Mouse (Mus musculus): ENCODE measurements at regions not wholly inside any gene's neighbourhood (a gene's known extent, or its start where the extent isn't known, plus 50 kb on each side); places are given as distances from the start of the nearest gene placed in this dataset.

DNA sequence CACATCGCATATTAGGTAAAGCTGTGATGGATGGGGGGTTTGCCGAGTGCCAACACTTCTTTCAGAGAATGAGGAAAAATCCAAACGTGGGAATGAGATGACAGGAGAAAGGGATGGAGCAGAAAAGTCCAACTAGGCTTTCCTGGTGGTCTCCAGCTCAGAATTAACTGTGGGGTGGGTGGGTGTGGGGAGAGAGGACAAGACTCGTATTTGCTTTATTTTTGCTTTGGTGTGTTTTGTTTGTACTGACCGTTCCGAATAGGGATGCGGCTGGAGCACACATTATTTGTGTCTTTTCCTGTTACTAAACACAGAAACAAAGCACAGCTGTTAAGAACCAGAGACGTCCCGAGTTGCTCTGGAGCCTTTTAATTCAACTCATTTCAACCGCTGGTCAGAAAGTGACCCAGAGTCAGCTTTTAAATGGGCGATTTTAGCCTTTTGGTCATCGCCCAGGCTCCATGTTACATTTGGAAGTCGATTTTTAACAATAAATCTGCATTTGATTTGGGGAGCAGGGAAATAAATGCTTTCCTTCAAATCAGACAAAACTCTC, 136.7 kb downstream of the Gm10295 start:
- no peak for DNase-seq (ENCODE audit: low spot score in 2 of 2)

DNA sequence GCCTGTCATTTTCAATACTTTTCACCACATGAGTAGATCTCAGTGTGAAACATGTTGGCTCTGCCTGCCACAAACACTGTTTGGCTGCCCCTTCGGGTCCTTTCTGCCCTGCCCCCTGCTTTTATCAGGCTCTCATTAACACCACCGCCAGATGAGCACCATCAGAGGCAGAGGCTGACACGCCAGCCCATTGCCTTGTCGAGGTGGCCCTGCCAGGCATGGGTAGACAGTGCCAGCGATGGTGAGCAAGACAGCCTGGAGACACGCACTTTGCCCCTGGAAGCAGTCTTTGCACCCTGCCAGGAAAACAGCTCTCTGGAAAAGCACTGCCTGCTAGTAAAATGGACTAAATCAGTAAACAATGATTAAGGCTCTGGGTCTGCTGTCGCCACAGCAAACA, 158.2 kb downstream of the Gm10295 start:
- DNase-seq (ENCODE audit: low spot score in 2 of 2) = no peak

DNA sequence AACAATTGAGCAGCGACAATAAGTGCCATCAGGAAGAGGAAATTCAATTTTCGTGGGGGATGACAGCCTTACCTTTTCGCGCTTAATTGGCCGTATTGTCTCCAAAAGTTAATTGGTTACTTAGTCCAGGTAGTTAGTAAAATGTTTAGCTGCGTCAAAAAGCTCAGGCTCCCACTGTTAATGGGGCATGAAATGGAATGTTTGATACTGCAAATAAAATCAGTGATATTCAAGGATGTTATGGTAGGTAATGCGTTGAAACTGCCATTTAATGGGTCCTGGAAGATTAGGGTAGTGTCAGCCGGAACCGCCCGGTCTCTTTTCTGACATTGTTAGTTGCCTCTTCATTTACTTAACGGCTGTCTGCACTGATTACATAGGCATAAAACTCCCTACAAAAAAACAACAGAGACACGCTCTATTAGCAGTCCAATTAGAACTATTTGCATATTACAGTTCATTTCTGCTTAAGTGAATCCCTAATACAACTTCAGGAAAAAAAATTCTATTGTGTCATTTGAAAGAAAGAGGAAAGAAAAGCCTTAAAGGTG, 161.0 kb downstream of the Gm10295 start:
- no peak for DNase-seq (ENCODE audit: low spot score in 2 of 2)

DNA sequence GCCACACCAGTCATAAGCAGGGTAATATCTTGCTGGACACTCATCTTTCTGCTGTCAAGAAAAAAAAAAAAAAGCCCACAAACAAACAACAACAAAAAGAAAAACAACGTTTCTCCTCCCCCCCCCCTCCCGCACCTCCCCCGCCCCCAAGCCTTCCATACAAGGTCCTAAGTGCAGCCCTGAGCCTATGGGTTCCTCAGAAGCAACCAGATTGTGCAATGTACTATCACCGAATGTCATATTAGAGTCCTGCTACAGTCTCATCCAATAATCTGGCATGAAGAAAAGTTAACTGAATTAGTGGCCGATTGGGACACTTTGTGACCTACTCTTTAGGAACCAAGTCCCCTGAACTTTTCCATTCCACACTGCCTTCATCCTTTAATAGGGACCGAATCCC, 161.5 kb downstream of the Gm10295 start:
- no peak for DNase-seq (ENCODE audit: low spot score in 2 of 2)

DNA sequence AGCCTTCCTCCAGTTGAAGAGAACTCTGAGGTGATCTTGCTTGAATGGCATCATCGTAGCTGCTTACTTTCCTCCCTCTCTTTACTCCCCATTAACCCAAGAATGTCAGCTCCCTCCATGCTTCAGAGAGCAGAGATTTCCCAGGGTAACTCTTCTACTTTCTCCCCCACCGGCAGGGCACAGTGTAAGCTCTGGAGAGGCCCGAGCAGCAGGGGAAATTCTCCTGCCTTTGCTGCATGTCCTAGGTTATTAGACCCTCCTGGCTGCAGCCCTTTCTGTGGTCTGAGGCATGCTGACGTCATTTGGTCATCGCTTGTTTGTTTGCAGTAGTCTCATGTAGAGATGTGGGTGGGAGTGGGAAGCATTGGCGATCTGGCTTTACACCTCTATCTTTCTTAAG, 163.2 kb downstream of the Gm10295 start:
- no peak for DNase-seq (ENCODE audit: low spot score in 2 of 2)

DNA sequence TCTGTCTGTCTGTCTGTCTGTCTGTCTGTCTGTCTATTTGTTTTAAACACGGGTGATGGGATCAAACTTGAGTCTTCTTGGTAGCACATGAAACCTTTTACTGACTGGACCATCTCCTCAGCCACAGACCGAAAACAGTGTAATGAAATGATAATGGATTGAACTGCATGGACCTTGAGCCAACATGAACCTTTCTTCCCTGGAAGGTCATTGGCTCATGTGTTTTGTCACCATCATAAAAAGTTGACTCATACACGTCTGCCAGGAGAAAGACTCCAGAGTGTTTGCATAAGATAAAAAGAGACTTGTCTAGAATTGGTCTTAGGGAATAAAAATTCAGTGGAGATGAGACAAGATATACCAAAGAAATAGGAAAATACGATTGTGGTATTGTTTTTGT, 176.4 kb downstream of the Gm10295 start:
- no peak for DNase-seq (ENCODE audit: low spot score in 2 of 2)

DNA sequence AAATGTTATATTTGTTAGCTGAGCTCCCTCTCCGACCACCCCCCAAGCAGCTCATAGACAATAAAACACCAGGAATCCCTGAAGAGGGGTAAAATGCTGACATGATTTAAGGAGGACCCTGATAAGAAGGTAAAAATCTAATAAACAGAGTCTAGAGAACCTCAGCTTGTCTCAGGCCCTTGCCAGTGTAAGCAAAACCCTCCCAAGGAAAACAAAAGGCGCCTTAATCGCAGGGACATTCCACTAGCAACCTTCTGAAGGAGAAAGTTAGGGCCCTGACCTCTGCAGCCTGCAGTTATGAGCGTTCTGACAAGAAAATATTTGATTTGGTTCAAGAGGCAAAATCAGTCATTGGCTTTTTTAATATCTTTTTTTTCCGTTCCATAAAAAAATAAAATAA, 212.2 kb downstream of the Gm10295 start:
- no peak for DNase-seq (ENCODE audit: low spot score in 2 of 2)

DNA sequence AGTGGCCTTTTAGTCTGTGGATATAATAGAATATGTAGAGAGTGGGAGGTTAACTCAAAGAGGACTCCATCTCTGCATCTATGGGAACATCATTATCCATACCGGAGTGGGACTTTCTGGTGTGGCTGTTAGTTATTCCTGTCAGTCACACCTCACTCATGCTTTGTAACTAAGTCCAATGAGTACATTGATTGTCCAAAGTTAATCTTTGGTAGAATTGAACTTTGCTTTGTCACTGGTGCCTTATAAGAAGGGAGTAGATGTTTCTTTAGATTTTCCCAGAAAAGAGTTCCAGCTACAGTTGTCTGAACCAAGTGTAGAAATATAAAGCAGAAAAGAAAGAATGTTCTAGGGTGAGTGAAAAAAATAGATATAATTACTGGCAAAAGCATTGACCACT, 221.3 kb downstream of the Gm10295 start:
- no peak for DNase-seq (ENCODE audit: low spot score in 2 of 2)

DNA sequence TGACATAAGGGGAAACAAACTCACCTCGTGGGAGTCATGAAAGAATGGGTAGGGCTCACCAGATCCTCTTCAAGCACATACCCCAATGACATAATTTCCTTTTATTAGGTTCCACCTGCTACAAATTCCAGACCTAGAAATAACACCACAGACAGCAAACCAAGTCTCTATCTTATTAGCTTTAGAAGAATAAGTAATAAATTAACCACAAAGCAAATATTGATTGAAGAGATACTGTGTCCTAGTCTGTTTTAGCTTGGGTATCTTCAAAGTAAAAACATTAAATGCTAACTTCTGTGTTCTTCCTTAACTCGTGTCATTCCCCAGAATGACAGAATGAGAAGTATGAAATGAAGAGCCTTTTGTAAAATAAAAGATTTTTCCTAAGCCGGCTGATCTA, 222.4 kb downstream of the Gm10295 start:
- DNase-seq (ENCODE audit: low spot score in 2 of 2) = no peak

DNA sequence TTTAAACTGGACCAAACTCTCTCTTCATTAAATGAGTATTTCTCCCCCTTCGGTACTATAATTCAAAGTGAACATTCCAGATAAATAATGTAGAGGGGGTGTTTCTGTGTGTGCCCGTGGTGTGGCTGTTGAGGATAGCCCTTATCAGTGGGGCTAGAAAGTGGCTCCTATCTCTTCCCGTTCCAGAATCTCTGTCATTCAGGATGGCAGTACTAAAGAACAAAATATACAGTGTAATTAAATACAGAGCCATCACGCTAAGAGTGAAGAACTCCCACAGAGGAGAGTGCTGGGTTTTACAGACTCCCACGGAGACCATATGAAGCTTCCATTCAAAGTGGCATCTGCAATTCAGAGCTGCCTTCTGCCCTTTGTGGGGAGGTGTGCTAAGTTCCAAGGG, 229.8 kb downstream of the Gm10295 start:
- no peak for DNase-seq (ENCODE audit: low spot score in 2 of 2)

DNA sequence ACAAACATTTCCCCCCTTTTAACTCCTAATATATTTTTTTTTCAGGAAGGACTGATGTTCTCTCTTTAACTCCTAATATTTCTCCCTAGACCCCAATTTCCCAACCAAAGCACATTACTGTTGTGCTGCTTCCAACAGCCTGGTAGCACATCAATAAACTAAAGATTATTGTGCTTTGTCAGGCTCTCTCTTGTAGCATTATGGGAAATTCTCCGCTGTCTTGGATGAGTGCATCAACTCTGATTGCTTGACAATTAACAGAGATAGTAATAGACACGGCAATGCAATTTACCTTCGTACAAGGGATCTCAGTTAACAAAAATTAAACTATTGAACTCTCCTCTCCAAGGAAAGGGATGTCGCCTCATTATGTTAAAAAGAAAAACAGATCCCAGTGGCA, 230.3 kb downstream of the Gm10295 start:
- DNase-seq (ENCODE audit: low spot score in 2 of 2) = no peak

DNA sequence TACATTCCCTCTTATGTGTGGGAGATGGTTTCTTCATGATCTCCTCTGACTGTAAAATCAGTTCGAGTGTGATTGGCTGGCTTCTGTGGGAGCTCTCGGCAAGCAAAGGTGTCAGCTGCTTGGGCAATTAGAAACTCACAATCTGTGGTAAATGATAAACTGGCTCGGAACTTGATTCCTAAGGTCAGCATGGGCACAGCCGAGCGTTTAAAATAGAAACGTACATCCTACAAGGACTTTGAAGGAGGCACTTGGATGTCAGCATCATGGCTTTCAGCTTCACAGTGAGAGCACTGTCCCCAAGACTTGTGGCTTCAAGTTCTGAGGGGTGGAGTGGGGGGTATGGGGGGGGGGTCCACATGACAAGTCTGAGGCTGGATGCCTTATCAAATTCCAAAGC, 231.3 kb downstream of the Gm10295 start:
- no peak for DNase-seq (ENCODE audit: low spot score in 2 of 2)

DNA sequence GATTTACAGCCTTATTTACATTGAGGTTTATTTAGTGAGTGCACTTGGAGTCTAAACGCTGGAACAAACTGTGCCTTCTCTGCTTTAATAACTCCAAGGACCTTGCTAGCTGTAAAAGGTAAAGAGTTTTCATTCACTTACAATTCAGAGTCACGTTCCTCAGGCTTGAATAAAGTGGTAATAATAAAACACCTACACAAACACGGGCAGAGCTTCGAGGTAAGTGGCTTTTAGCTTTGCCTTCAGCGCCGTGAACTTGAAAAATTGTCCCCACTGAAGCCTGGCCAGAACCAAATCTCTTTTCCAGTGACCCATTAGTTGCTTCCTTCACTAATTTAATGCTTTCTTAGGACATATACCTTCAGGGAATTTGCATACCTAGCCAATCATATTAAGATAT, 244.2 kb downstream of the Gm10295 start:
- no peak for DNase-seq (ENCODE audit: low spot score in 2 of 2)

DNA sequence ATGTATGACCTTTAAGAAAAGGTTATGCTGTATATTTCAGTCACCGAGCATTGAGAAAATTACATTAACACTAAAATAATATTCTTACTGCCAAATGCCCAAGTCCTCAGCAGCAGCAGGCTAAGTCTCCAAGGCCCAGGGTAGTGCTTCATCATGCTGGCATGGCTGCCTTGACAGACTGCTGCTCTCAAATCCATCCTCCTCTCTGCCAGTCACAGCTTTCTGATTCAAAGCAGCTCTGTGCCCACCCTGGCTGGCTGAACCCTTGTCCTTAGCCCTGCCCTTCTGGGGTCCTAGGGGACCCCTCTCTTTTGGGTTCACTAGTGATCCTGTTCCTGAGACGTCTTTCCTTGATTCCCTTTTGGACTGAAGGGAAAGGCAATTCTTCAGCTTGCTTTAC, 251.0 kb downstream of the Gm10295 start:
- no peak for DNase-seq (ENCODE audit: low spot score in 2 of 2)

DNA sequence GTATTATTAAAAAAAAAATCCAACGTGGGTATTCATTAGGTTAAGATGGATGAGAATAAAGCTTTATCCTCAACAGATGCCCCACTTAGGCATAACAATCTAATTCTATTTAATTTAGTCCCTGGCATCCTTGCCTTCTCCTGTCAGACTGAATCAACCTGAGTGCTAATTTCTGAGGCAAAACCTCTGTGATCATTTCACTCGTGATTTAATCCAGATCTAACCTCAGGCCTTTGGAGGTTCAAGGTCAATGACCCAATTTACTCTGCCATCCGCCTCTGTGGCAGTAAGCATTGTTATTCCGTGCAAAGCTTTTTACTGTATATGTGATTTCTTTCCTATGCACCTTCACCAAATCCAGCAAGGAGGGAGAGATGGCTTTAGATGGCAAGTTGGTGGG, 253.0 kb downstream of the Gm10295 start:
- DNase-seq (ENCODE audit: low spot score in 2 of 2) = no peak

DNA sequence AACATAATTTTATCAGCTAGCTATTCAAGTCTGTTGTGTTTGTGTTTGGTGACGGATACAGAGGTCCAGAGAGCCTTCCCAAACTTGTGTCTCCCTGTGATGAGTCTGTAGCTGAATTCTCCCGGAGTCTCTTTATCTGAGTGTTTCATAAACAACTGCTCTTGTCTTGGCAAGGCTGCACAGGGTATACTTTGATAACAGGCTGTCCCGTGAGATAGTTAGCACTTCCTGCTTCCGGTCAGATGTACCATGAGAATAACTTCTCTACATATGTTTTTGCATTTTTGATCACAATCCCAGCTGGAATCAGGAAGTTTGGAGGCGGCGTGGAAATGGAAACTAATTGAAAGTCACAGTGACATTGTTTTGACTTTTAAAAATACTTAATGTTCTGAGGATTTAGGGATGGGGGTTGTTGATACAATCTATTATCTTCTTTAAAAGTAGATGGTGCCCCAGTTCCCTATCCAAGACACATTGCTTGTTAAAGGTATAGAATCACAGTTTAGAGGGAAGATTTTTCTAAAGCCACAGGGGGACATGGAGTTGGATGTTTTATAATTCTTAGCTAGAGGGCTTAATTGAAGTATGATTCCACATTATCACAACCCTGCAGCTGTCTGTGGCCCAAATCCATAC, 257.9 kb downstream of the Gm10295 start:
- no peak for DNase-seq (ENCODE audit: low spot score in 2 of 2)

DNA sequence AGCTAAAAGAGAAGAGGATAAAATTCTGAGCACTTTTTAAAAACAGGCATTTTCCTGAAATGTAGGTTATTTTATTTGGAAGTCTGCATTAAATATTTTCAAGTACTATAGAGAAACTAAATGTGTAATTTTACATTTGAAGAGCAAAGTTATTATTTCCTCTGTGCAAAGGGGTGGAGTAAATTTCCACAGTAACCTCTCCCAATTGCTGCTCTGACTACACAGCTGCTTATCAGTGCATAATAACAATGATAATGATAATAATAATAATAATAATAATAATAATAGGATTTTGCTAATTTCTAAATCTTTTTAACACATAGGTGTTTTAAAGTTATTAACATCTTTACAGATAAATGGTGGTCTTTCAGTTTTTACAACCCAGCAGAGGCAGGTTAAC, 258.5 kb downstream of the Gm10295 start:
- no peak for DNase-seq (ENCODE audit: low spot score in 2 of 2)

DNA sequence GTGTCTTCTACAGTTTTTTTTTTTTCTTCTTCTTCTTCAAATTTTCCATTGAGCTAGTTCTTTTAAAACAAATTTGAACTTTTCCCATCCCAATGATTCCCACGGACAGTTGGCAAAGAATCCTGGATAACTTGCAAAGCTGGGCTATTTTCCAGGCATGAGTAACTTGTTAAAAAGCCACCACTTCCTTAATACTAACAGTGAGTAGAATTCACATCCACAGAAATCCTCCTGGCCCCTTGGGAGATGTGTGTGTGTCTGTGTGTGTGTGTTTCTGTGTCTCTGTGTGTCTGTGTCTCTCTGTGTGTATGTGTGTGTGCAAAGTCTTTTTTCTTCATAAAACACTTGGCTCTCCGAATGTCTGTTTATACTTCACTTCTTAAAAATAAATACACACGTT, 259.0 kb downstream of the Gm10295 start:
- no peak for DNase-seq (ENCODE audit: low spot score in 2 of 2)

DNA sequence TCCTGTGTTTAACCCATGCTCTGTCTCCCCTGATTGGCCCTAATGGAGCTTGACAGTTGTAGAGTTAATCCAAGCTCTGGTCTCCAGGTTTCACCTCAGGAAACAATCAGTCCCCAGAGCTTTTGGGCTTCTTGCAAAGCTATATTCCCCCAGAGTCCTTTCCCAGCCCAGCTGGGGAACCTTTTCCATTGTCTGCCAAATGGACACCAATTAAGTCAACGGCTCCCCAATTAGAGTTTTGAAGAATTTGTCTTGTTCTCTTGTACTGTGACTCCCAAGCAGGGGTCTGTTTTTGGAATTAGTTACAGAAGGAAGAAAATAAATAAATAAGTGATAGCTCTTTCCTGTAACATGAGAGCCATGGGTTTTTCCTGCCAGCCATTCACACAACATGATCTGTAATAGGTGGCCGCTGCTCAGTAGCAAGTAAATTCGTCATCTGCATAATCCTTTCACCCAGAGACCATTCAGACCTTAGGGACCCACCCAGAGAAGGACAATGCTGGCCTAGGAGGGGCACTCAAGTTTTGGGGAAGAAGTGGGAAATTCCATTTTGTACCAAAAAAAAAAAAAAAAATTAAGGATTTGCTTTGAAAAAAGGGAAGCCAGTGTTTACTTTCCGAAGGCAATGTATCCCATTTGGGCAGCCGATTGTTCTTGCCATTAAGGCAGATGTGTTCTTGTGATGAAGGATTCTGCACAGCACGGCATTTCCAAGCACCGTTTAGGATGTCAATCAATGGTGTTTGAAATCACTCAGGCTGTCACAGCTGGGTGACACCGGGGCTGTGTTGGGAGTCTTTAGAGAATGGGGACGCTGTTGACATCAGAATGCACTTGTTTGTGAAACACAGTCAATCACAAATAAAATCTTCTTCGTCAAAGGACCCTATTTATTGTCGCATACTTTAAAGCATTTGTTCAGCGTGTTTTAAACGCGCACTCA, 286.6 kb downstream of the Gm10295 start:
- DNase-seq (ENCODE audit: low spot score in 2 of 2) = no peak

DNA sequence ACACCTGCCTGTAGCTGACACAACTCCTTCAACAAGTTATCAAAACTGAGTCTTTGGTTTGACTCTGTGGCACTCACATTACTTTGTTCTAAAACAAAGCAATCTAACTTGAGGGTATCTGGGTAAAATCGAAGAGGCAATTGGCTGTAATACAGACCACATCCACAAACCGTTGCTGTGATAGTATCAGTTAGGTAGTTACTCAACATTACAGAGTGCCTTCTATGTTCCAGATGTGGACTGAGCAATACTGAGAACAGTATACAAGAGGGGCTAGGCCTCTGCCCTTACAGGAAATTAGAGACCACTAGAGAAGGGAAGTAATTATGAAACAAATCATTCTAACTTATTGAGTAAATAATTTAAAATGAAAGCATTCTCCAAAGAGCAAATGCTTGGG, 300.5 kb downstream of the Gm10295 start:
- no peak for DNase-seq (ENCODE audit: low spot score in 2 of 2)

DNA sequence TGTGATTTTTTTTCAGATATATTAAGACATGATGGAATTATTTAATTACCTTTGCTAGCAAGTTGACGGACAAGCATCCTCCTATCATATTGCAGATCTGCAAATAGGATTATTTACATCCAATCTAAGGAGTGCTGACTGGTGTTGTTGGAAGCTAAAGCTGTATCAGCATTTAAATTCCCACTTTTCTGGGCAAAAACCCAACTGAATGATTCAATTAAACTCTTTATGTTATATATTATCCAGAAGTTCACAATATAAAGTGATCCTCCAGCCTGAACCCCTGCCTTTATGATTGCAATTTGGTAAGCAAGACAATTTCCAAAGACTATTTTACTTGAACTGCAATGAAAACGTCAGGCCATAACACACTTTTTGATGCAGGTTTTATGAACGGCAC, 304.1 kb downstream of the Gm10295 start:
- no peak for DNase-seq (ENCODE audit: low spot score in 2 of 2)

DNA sequence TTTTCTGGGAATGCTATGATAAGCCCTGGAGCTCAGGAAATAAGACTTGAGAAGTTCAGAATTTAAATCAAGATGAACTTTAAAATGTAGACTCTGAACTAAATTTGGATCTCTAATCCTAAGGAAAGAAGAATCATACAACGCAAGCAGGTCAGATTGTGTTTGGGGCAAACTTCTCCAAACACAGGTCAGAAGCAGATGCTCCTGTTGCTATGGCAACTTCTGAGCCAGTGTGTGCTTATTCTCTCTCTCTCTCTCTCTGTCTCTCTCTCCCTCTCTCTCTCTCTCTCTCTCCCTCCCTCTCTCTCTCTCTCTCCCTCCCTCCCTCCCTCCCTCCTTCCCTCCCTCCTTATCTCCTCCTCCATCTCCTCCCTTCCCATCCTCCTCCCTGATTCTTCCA, 304.7 kb downstream of the Gm10295 start:
- DNase-seq (ENCODE audit: low spot score in 2 of 2) = no peak

Data from adrenal gland, adult 18-20 months (tissue).